Mouse (Mus musculus) heart, postnatal 0 days (tissue): Measurements from ENCODE around the gene Gsta1.
"Not testable (repeated sequence)": the region's sequence is repeated elsewhere in the genome, so short reads cannot be mapped to it uniquely, and the experiment has no call there.

ENCODE experiments used
- CTCF ChIP-seq: IDR thresholded peaks from 2 replicates; pipeline ENCODE4 v1.5.1; 2016; ENCODE audit warnings: antibody characterized with exemption, control low read depth, low read depth
- EP300 ChIP-seq: IDR thresholded peaks from 2 replicates; pipeline ENCODE4 v1.6.1; 2016; ENCODE audit warnings: antibody characterized with exemption, low read depth

GRCm38 (mm10) chr9:78182474-78182873, 48.0 kb upstream of the Gsta1 start, which contains the start of gene Gsta4:
- not testable (repeated sequence) for TF ChIP-seq CTCF, EP300
